Mouse (Mus musculus) kidney, postnatal 0 days (tissue): Measurements from ENCODE around the gene Smim24. TPM values are rescaled to one million over a fixed set of nuclear protein-coding genes. Genes with fewer than 3 reads are reported as not detected.

Experiments used
- ATAC-seq: fragments of 200-750 bp; cut with Nextera tagmentation; replicated peaks from 2 replicates; pipeline ENCODE4 v1.8.0; 2017; ENCODE audit warnings: low read depth, moderate number of reproducible peaks, moderate TSS enrichment, moderate library complexity; ENCODE audit not compliant: low FRiP score
- DNase-seq: peaks from one replicate; pipeline ENCODE4 v3.0.0-alpha.2; 2016; ENCODE audit warnings: low spot score
- H3K27ac ChIP-seq: fragments of 300-500 bp; sonication (generic); 2 replicates; pipeline ENCODE4 v1.5.1; 2014; ENCODE audit warnings: mild to moderate bottlenecking
- H3K27me3 ChIP-seq: fragments of 300-500 bp; sonication (generic); 2 replicates; pipeline ENCODE4 v1.6.1; 2014; ENCODE audit warnings: low read length, mixed read lengths; ENCODE audit not compliant: insufficient read depth
- H3K36me3 ChIP-seq: fragments of 300-500 bp; sonication (generic); 2 replicates; pipeline ENCODE4 v1.6.1; 2014; ENCODE audit warnings: low read length, mixed read lengths; ENCODE audit not compliant: insufficient read depth
- H3K4me1 ChIP-seq: fragments of 300-500 bp; sonication (generic); replicated peaks from 2 replicates; pipeline ENCODE4 v1.6.1; 2014; ENCODE audit warnings: antibody characterized with exemption, low read length, mixed read lengths; ENCODE audit not compliant: insufficient read depth
- H3K4me2 ChIP-seq: fragments of 300-500 bp; sonication (generic); 2 replicates; pipeline ENCODE4 v1.6.1; 2014; ENCODE audit warnings: mild to moderate bottlenecking, low read length, moderate library complexity, mixed read lengths
- H3K4me3 ChIP-seq: fragments of 300-500 bp; sonication (generic); replicated peaks from 2 replicates; pipeline ENCODE4 v1.5.1; 2014; ENCODE audit warnings: low read depth, low read length
- H3K9ac ChIP-seq: fragments of 300-500 bp; sonication (generic); 2 replicates; pipeline ENCODE4 v1.6.1; 2014; ENCODE audit warnings: low read depth, low read length
- H3K9me3 ChIP-seq: fragments of 300-500 bp; sonication (generic); replicated peaks from 2 replicates; pipeline ENCODE4 v1.6.1; 2016; ENCODE audit warnings: low read length, inconsistent platforms, mixed read lengths
- CTCF ChIP-seq: IDR thresholded peaks from 2 replicates; pipeline ENCODE4 v1.5.1; 2016; ENCODE audit warnings: antibody characterized with exemption, low read depth, mild to moderate bottlenecking, moderate library complexity
- WGBS: fragments of 180-500 bp; shearing (Covaris S2); extraction: QIAGEN DNeasy Blood & Tissue Kit; methylation state at CpG from one replicate; pipeline ENCODE4 v1.1.7; 2014; 5-methylcytosine and 5-hydroxymethylcytosine counted together
- polyA plus RNA-seq: library from polyadenylated mRNA; unstranded; fragments of >200 nt; fragmentation: Nextera tagmentation; extraction: Ambion mirVana; gene quantifications from 2 replicates; pipeline ENCODE4 v1.2.1, GENCODE M21; 2015

Smim24 gene
- polyA plus RNA-seq, 1 experiment from 2014 or later: 62.4 TPM

DNA sequence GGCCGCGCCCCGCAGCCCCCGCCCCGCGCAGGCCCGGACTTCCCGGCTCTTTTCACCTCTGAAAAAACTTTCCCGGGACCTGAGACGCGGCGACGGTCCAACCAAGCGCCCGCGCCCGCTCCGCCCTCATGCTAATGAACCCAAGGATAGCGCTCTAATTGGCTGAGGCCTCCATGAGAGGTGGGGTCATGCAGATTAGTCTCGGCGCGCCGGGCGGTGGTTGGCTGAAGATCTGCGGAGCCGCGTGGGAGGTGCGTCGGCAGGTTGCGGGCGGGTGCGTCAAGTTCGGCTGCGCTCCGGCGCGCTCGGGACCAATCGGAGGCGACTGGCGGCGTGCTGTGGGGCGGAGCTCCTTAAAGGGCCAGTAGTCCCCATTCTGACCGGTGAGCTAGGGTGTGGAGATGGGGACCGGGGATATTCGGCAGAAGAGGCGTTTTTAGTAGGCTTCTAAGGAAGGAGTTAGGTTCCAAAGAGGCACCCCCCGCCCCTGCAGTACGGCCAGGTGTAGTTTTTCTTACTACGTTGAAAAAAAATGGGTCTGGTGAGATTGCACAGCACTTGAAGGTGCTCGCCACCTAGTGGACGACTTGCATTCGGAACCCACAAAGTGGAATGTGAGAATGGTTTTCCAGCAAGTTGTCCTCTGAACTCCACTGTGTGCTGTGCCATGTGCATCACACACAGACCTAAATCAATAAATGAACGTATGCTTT is 42.3 kb upstream of the Smim24 start, which contains the start of gene Hmg20b:
Gene Hmg20b (minus strand): TSS at position 130 of the 713 bp plus-strand sequence.
- WGBS: under 1% methylated on average over 54 of the region's 54 CpGs
- peak; percentile 100 for DNase-seq
- 0 out of 2 replicates have a peak, but pooled peaks cover 15% of the 10 kb centered on the region for H3K4me1 ChIP-seq
- peak within 1 kb of the TSS; percentile 82 for H3K4me2 ChIP-seq
- H3K27me3 ChIP-seq: no peaks in the 10 kb centered on the region
- peak within 1 kb of the TSS; percentile 55 for H3K4me3 ChIP-seq
- peak; percentile 91 for ATAC-seq
- peak; percentile 84 for TF ChIP-seq CTCF
- no peaks in the 10 kb centered on the region for H3K36me3 ChIP-seq
- peak within 1 kb of the TSS; percentile 60; the same call in 1 of the 2 replicates for H3K27ac ChIP-seq
- H3K9me3 ChIP-seq: no peaks in the 10 kb centered on the region
- peak within 1 kb of the TSS; percentile 77 for H3K9ac ChIP-seq

DNA sequence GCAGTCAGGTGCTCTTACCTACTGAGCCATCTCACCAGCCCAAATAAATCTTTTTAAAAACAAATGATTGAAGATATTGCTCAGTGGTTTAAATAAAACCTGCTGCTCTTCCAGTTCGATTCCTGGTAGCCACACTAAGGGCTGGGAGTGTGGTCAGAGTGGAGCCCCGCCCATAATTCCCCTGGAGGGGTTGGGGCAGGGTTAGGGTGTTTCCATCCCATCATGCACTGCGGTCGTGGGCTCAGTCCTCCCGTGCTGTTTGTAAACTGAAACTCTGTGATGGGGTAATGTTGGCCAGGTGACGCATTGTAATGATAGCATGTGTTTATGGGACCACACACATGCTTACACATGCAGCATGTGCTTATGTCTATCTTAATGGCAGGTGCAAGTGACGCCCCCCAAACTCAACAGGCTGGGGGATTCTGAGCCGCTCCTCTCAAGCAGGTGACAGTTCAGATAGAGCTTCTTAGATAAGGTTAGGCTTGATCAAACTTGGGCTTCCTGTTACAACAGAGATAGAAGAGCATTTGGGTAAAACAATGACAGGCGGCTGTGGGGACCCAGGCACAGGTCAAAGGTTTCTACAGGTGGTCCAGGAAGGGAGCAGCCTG is 41.1 kb upstream of the Smim24 start:
- ATAC-seq (no peak), DNase-seq (no peak)
- 26% methylated on average over 9 of the region's 9 CpGs for WGBS
- Histone ChIP-seq H3K4me2 (no peak overlapping the region), H3K4me1 (0 out of 2 replicates have a peak, but pooled peaks cover 16% of the 10 kb centered on the region), H3K36me3 (no peaks in the 10 kb centered on the region), H3K4me3 (no peak overlapping the region), H3K9ac (no peak overlapping the region), H3K27me3 (no peaks in the 10 kb centered on the region), H3K27ac (no peak overlapping the region), H3K9me3 (no peaks in the 10 kb centered on the region)
- no peak for TF ChIP-seq CTCF

DNA sequence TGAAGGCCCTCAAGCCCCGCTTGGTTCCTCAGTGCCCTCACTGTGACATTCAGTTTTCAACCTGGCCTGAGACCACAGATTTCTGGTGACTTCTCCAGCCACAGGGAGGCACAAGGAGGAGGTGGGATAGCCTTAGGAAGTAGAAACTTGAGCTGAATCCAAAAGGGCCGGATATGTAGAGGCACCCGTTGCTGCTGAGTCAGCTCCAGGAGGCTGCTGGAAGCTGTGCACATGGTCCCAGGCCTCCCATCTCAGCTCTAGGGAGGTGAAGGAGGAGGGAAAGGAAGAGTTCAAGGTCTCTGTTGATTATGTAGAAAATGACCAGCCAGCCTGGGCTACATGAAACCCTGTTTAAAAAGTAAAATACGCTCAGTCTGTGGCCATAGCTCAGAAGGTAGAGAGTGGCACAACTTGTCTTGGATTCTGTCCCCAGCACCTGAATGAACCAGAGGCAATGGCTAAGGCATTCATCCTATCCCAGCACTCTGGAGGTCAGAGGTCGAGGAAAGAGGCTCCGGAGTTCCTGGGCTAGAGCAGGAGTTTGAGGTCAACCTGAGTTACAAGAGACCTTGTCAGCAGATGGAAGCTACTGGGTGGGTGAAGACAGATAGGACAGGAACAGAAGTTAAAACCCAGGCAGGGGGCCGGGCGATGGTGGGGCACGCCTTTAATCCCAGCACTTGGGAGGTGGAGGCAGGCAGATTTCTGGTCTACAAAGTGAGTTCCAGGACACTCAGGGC is 37.9 kb upstream of the Smim24 start:
- no peak for TF ChIP-seq CTCF
- Histone ChIP-seq H3K4me2 (no peak overlapping the region), H3K9me3 (no peaks in the 10 kb centered on the region), H3K4me1 (peaks cover 16% of the 10 kb centered on the region; the same call in 1 of the 2 replicates), H3K27ac (no peak overlapping the region), H3K9ac (no peak overlapping the region), H3K4me3 (no peak overlapping the region), H3K27me3 (no peaks in the 10 kb centered on the region), H3K36me3 (no peaks in the 10 kb centered on the region)
- 70% methylated on average over 9 of the region's 9 CpGs for WGBS
- ATAC-seq: no peak
- DNase-seq: no peak

DNA sequence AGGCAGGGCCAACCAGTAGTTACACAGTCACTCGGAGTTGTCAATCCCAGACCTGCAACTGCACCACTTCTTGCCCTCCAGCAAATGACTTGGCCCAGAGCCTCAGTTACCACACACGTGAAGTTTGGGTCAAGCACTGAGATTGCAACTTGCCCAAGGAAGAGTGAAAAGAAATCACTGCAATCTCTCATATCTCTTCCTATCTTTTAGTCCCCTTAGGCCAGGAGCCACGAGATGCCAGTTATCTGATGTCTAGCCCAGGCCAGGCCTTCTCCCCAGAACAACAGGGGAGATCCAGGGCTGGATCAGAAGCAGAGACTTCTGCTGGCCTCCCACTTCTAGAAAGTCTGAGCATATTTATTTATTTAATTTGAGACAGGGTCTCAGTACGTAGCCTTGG is 37.3 kb upstream of the Smim24 start:
- no peak for ATAC-seq
- no peak for DNase-seq
- no peak overlapping the region for H3K4me3 ChIP-seq
- no peaks in the 10 kb centered on the region for H3K9me3 ChIP-seq
- H3K27ac ChIP-seq: no peak overlapping the region
- TF ChIP-seq CTCF: no peak
- H3K9ac ChIP-seq: no peak overlapping the region
- 85% methylated on average over 4 of the region's 4 CpGs for WGBS
- H3K4me1 ChIP-seq: peaks cover 16% of the 10 kb centered on the region; the same call in 1 of the 2 replicates
- H3K36me3 ChIP-seq: no peaks in the 10 kb centered on the region
- no peaks in the 10 kb centered on the region for H3K27me3 ChIP-seq
- H3K4me2 ChIP-seq: no peak overlapping the region

DNA sequence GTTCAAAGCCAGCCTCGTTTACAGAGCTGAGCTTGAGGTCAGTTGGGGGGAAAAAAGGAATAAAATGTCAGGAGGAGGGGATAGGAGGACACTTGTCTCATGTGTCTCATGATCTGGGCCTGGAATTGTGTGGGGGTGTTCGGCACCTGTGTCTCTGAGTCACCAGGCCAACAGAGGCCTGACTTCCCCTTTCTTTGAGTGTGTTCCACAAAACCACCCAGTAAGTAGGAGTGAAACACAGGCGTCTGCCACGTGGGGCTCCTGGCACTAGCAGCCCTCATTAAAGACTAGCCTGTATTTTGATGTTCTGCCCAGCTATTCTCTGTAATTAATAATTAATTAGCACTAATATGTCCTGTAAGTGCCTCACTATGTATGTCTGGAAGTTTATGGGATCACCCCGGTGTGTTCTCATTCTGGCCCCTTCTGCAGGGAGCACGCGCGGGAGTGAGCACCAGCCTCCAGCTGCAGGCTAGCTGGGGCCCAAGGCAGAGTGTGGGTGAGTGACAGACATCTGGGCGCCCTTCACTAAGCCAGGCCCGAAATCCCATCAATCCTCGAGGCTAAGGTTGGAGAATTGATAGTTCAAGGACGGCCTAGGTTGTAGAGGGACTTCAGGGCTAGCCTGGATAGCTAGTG is 36.4 kb upstream of the Smim24 start:
- Histone ChIP-seq H3K9me3 (no peaks in the 10 kb centered on the region), H3K36me3 (no peaks in the 10 kb centered on the region), H3K4me2 (peak overlapping the region; percentile 99), H3K9ac (peak overlapping the region; percentile 36; the same call in 1 of the 2 replicates), H3K4me1 (peaks cover 16% of the 10 kb centered on the region; the same call in 1 of the 2 replicates), H3K4me3 (no peak overlapping the region; the same call in 1 of the 2 replicates), H3K27me3 (no peaks in the 10 kb centered on the region), H3K27ac (no peak overlapping the region)
- no peak for ATAC-seq
- 45% methylated on average over 12 of the region's 12 CpGs for WGBS
- DNase-seq: no peak
- no peak for TF ChIP-seq CTCF
